Mouse (Mus musculus): ENCODE data around the gene Dgcr8. TPM values are rescaled to one million over a fixed set of nuclear protein-coding genes. Genes with fewer than 3 reads are reported as not detected.

The Dgcr8 gene
- total RNA-seq, 1 experiment, result 65.7 TPM

GRCm38 (mm10) chr16:18328524-18328923 is 39.5 kb upstream of the Dgcr8 start:
- Histone ChIP-seq H3K4me3 (ENCODE audit: insufficient read depth in 1 of 2, low read depth in 1 of 2, low read length in 2 of 2, poor library complexity in 1 of 2, severe bottlenecking in 1 of 2) (no peak overlapping the region), H3K27ac (ENCODE audit: insufficient read depth, low read depth, low read length, poor library complexity, severe bottlenecking) (no peak overlapping the region), H3K36me3 (ENCODE audit: control insufficient read depth, insufficient read depth, low read length, poor library complexity, severe bottlenecking) (no peaks in the 10 kb centered on the region), H3K4me1 (ENCODE audit: control insufficient read depth in 2 of 2, insufficient read depth in 2 of 2, low read length in 2 of 2, poor library complexity in 1 of 2) (peaks cover 0 to 10% of the 10 kb centered on the region in 2 experiments; a peak in 1 of 4 replicates), H3K9ac (ENCODE audit: insufficient read depth, low read depth, low read length, poor library complexity, severe bottlenecking) (no peak overlapping the region), H3K9me3 (ENCODE audit: control insufficient read depth, insufficient read depth, low read depth, low read length) (no peaks in the 10 kb centered on the region)
- no peak for DNase-seq (ENCODE audit: low read depth, low spot score)
- in situ Hi-C loops (cut with MboI; ENCODE audit: low sequenced_read_pairs in 2 of 2, unreplicated experiment in 2 of 2), result no loop called here
- no peak for TF ChIP-seq ZC3H11A (IDR thresholded peaks at IDR 0.05; ENCODE audit: borderline replicate concordance, low read depth, low read length)
- TF ChIP-seq HCFC1 (IDR thresholded peaks at IDR 0.05; ENCODE audit: borderline replicate concordance, insufficient read depth, low read length), result no peak
- TF ChIP-seq ZNF384 (IDR thresholded peaks at IDR 0.05; ENCODE audit: low read depth, low read length), result no peak
- no peak for TF ChIP-seq MAFK (IDR thresholded peaks at IDR 0.05; ENCODE audit: insufficient read depth, low read depth, low read length)
- no peak for TF ChIP-seq CHD2 (IDR thresholded peaks at IDR 0.05; ENCODE audit: low read depth, low read length)

- no peak for TF ChIP-seq ZNF384 (IDR thresholded peaks at IDR 0.05; ENCODE audit: low read depth, low read length)
- no peak for TF ChIP-seq ZC3H11A (IDR thresholded peaks at IDR 0.05; ENCODE audit: borderline replicate concordance, low read depth, low read length)
- no peak for TF ChIP-seq HCFC1 (IDR thresholded peaks at IDR 0.05; ENCODE audit: borderline replicate concordance, insufficient read depth, low read length)
- no peak for TF ChIP-seq MAFK (IDR thresholded peaks at IDR 0.05; ENCODE audit: insufficient read depth, low read depth, low read length)
- no peak for TF ChIP-seq CHD2 (IDR thresholded peaks at IDR 0.05; ENCODE audit: low read depth, low read length)
- in situ Hi-C loops (cut with MboI; ENCODE audit: low sequenced_read_pairs in 2 of 2, unreplicated experiment in 2 of 2), result no loop called here
- Histone ChIP-seq H3K27ac (ENCODE audit: insufficient read depth, low read depth, low read length, poor library complexity, severe bottlenecking) (no peak overlapping the region), H3K4me3 (ENCODE audit: insufficient read depth in 1 of 2, low read depth in 1 of 2, low read length in 2 of 2, poor library complexity in 1 of 2, severe bottlenecking in 1 of 2) (no peak overlapping the region), H3K9ac (ENCODE audit: insufficient read depth, low read depth, low read length, poor library complexity, severe bottlenecking) (no peak overlapping the region), H3K4me1 (ENCODE audit: control insufficient read depth in 2 of 2, insufficient read depth in 2 of 2, low read length in 2 of 2, poor library complexity in 1 of 2) (peaks cover 0 to 10% of the 10 kb centered on the region in 2 experiments; a peak in 1 of 4 replicates), H3K36me3 (ENCODE audit: control insufficient read depth, insufficient read depth, low read length, poor library complexity, severe bottlenecking) (no peaks in the 10 kb centered on the region), H3K9me3 (ENCODE audit: control insufficient read depth, insufficient read depth, low read depth, low read length) (no peaks in the 10 kb centered on the region)
- DNase-seq (ENCODE audit: low read depth, low spot score), result no peak
Measured at GRCm38 (mm10) chr16:18327936-18328335, 38.9 kb upstream of the Dgcr8 start.

GRCm38 (mm10) chr16:18325741-18326140 is 36.7 kb upstream of the Dgcr8 start:
- no peak overlapping the region for H3K4me3 ChIP-seq (ENCODE audit: insufficient read depth in 1 of 2, low read depth in 1 of 2, low read length in 2 of 2, poor library complexity in 1 of 2, severe bottlenecking in 1 of 2)
- no peak overlapping the region for H3K27ac ChIP-seq (ENCODE audit: insufficient read depth, low read depth, low read length, poor library complexity, severe bottlenecking)
- TF ChIP-seq HCFC1 (IDR thresholded peaks at IDR 0.05; ENCODE audit: borderline replicate concordance, insufficient read depth, low read length) (no peak), MAFK (IDR thresholded peaks at IDR 0.05; ENCODE audit: insufficient read depth, low read depth, low read length) (no peak), ZNF384 (IDR thresholded peaks at IDR 0.05; ENCODE audit: low read depth, low read length) (no peak), CHD2 (IDR thresholded peaks at IDR 0.05; ENCODE audit: low read depth, low read length) (no peak), ZC3H11A (IDR thresholded peaks at IDR 0.05; ENCODE audit: borderline replicate concordance, low read depth, low read length) (no peak)
- DNase-seq (ENCODE audit: low read depth, low spot score), result no peak
- H3K4me1 ChIP-seq (ENCODE audit: control insufficient read depth in 2 of 2, insufficient read depth in 2 of 2, low read length in 2 of 2, poor library complexity in 1 of 2), result peaks cover 0 to 10% of the 10 kb centered on the region in 2 experiments; a peak in 2 of 4 replicates
- in situ Hi-C loops (cut with MboI; ENCODE audit: low sequenced_read_pairs in 2 of 2, unreplicated experiment in 2 of 2), result no loop called here
- H3K36me3 ChIP-seq (ENCODE audit: control insufficient read depth, insufficient read depth, low read length, poor library complexity, severe bottlenecking), result no peaks in the 10 kb centered on the region
- H3K9ac ChIP-seq (ENCODE audit: insufficient read depth, low read depth, low read length, poor library complexity, severe bottlenecking), result no peak overlapping the region
- H3K9me3 ChIP-seq (ENCODE audit: control insufficient read depth, insufficient read depth, low read depth, low read length), result no peaks in the 10 kb centered on the region

GRCm38 (mm10) chr16:18324031-18324430 is 35.0 kb upstream of the Dgcr8 start:
- H3K36me3 ChIP-seq (ENCODE audit: control insufficient read depth, insufficient read depth, low read length, poor library complexity, severe bottlenecking), result no peaks in the 10 kb centered on the region
- H3K9ac ChIP-seq (ENCODE audit: insufficient read depth, low read depth, low read length, poor library complexity, severe bottlenecking), result no peak overlapping the region
- TF ChIP-seq CHD2 (IDR thresholded peaks at IDR 0.05; ENCODE audit: low read depth, low read length) (no peak), HCFC1 (IDR thresholded peaks at IDR 0.05; ENCODE audit: borderline replicate concordance, insufficient read depth, low read length) (no peak), MAFK (IDR thresholded peaks at IDR 0.05; ENCODE audit: insufficient read depth, low read depth, low read length) (no peak), ZC3H11A (IDR thresholded peaks at IDR 0.05; ENCODE audit: borderline replicate concordance, low read depth, low read length) (no peak), ZNF384 (IDR thresholded peaks at IDR 0.05; ENCODE audit: low read depth, low read length) (no peak)
- H3K27ac ChIP-seq (ENCODE audit: insufficient read depth, low read depth, low read length, poor library complexity, severe bottlenecking), result no peak overlapping the region
- in situ Hi-C loops (cut with MboI; ENCODE audit: low sequenced_read_pairs in 2 of 2, unreplicated experiment in 2 of 2), result no loop called here
- DNase-seq (ENCODE audit: low read depth, low spot score), result no peak
- H3K4me1 ChIP-seq (ENCODE audit: control insufficient read depth in 2 of 2, insufficient read depth in 2 of 2, low read length in 2 of 2, poor library complexity in 1 of 2), result peaks cover 0 to 10% of the 10 kb centered on the region in 2 experiments; a peak in 2 of 4 replicates
- no peak overlapping the region for H3K4me3 ChIP-seq (ENCODE audit: insufficient read depth in 1 of 2, low read depth in 1 of 2, low read length in 2 of 2, poor library complexity in 1 of 2, severe bottlenecking in 1 of 2)
- no peaks in the 10 kb centered on the region for H3K9me3 ChIP-seq (ENCODE audit: control insufficient read depth, insufficient read depth, low read depth, low read length)

GRCm38 (mm10) chr16:18323460-18323859 is 34.4 kb upstream of the Dgcr8 start:
- H3K4me1 ChIP-seq (ENCODE audit: control insufficient read depth in 2 of 2, insufficient read depth in 2 of 2, low read length in 2 of 2, poor library complexity in 1 of 2), result peaks cover 0 to 10% of the 10 kb centered on the region in 2 experiments; a peak in 2 of 4 replicates
- in situ Hi-C loops (cut with MboI; ENCODE audit: low sequenced_read_pairs in 2 of 2, unreplicated experiment in 2 of 2), result no loop called here
- no peaks in the 10 kb centered on the region for H3K36me3 ChIP-seq (ENCODE audit: control insufficient read depth, insufficient read depth, low read length, poor library complexity, severe bottlenecking)
- H3K27ac ChIP-seq (ENCODE audit: insufficient read depth, low read depth, low read length, poor library complexity, severe bottlenecking), result no peak overlapping the region
- H3K9me3 ChIP-seq (ENCODE audit: control insufficient read depth, insufficient read depth, low read depth, low read length), result no peaks in the 10 kb centered on the region
- H3K9ac ChIP-seq (ENCODE audit: insufficient read depth, low read depth, low read length, poor library complexity, severe bottlenecking), result no peak overlapping the region
- TF ChIP-seq MAFK (IDR thresholded peaks at IDR 0.05; ENCODE audit: insufficient read depth, low read depth, low read length) (no peak), ZNF384 (IDR thresholded peaks at IDR 0.05; ENCODE audit: low read depth, low read length) (no peak), HCFC1 (IDR thresholded peaks at IDR 0.05; ENCODE audit: borderline replicate concordance, insufficient read depth, low read length) (no peak), ZC3H11A (IDR thresholded peaks at IDR 0.05; ENCODE audit: borderline replicate concordance, low read depth, low read length) (no peak), CHD2 (IDR thresholded peaks at IDR 0.05; ENCODE audit: low read depth, low read length) (no peak)
- H3K4me3 ChIP-seq (ENCODE audit: insufficient read depth in 1 of 2, low read depth in 1 of 2, low read length in 2 of 2, poor library complexity in 1 of 2, severe bottlenecking in 1 of 2), result no peak overlapping the region
- no peak for DNase-seq (ENCODE audit: low read depth, low spot score)

All from ES-E14 (cell line).